Mouse (Mus musculus) frontal cortex, postnatal 36 days (tissue): ENCODE measurements around the gene Tmem159.
A peak's percentile ranks its signal among the peaks of the same experiment; 100 is the strongest.

Experiments used
- DNase-seq, 2 experiments: peaks; one replicate each; pipeline ENCODE4 v3.0.0; 2022; ENCODE audit warnings: low spot score in 2 of 2

Gene Tmem159

GRCm38 (mm10) chr7:120102164-120102972 is at the start of gene Tmem159:
Tmem159 (plus strand) TSS chr7:120102353.
- DNase-seq, result peak; percentile 54 to 67

GRCm38 (mm10) chr7:120054016-120054415 is 48.1 kb upstream of the Tmem159 start:
- DNase-seq, result no peak

GRCm38 (mm10) chr7:120055479-120055878 is 46.7 kb upstream of the Tmem159 start:
- DNase-seq, result no peak

GRCm38 (mm10) chr7:120064045-120064444 is 38.1 kb upstream of the Tmem159 start:
- no peak for DNase-seq

GRCm38 (mm10) chr7:120068114-120068513 is 34.0 kb upstream of the Tmem159 start:
- DNase-seq, result no peak

GRCm38 (mm10) chr7:120069164-120069563 is 33.0 kb upstream of the Tmem159 start:
- no peak for DNase-seq

GRCm38 (mm10) chr7:120080177-120080576 is 22.0 kb upstream of the Tmem159 start:
- no peak for DNase-seq

- no peak for DNase-seq
These were observed 9.1 kb upstream of the Tmem159 start for GRCm38 (mm10) chr7:120093033-120093432.

- DNase-seq, result peak in 1 of 2 experiments; percentile 38
These were observed 7.9 kb upstream of the Tmem159 start for GRCm38 (mm10) chr7:120094216-120094615.

GRCm38 (mm10) chr7:120095180-120095579 is 7.0 kb upstream of the Tmem159 start, which contains the start of gene Dnah3:
Dnah3 (minus strand) TSS chr7:120095280.
- no peak for DNase-seq

GRCm38 (mm10) chr7:120097845-120098244 is 4.3 kb upstream of the Tmem159 start:
- peak; percentile 61 to 75 for DNase-seq

- peak; percentile 36 to 52 for DNase-seq
These were observed 3.8 kb upstream of the Tmem159 start for GRCm38 (mm10) chr7:120098403-120098802.

GRCm38 (mm10) chr7:120103019-120103567 is 940 bp downstream of the Tmem159 start:
- DNase-seq, result peak in 1 of 2 experiments; percentile 26

- DNase-seq, result peak in 1 of 2 experiments; percentile 24
These were observed 2.8 kb downstream of the Tmem159 start for GRCm38 (mm10) chr7:120104975-120105374.

- DNase-seq, result peak in 1 of 2 experiments; percentile 61
These were observed 4.2 kb downstream of the Tmem159 start for GRCm38 (mm10) chr7:120106356-120106755.

GRCm38 (mm10) chr7:120109676-120110075 is 7.5 kb downstream of the Tmem159 start:
- no peak for DNase-seq

- DNase-seq, result no peak
These were observed 14.8 kb downstream of the Tmem159 start for GRCm38 (mm10) chr7:120116976-120117375.

GRCm38 (mm10) chr7:120117529-120117928 is 15.4 kb downstream of the Tmem159 start:
- no peak for DNase-seq

GRCm38 (mm10) chr7:120123776-120124175 is 21.6 kb downstream of the Tmem159 start:
- no peak for DNase-seq

- DNase-seq, result peak; percentile 71 to 84
These were observed 22.7 kb downstream of the Tmem159 start for GRCm38 (mm10) chr7:120124844-120125243.

GRCm38 (mm10) chr7:120126976-120127685 is 25.0 kb downstream of the Tmem159 start:
- no peak for DNase-seq

- DNase-seq, result no peak
These were observed 25.5 kb downstream of the Tmem159 start for GRCm38 (mm10) chr7:120127686-120128059.
